Mouse (Mus musculus) ES-Bruce4 (cell line): ENCODE results near the gene Hist2h2bb. TPM values are rescaled to one million over a fixed set of nuclear protein-coding genes. Genes with fewer than 3 reads are reported as not detected.

ENCODE experiments used
- H3K27ac ChIP-seq: 2 replicates; pipeline ENCODE4 v1.5.1; 2012; ENCODE audit warnings: low read length, inconsistent platforms; ENCODE audit not compliant: insufficient read depth
- H3K27me3 ChIP-seq: 2 replicates; pipeline ENCODE4 v1.6.1; 2012; ENCODE audit warnings: mild to moderate bottlenecking, low read length, inconsistent platforms; ENCODE audit not compliant: control insufficient read depth, poor library complexity, insufficient read depth, severe bottlenecking
- H3K36me3 ChIP-seq: 2 replicates; pipeline ENCODE4 v1.6.1; 2012; ENCODE audit warnings: inconsistent platforms, mild to moderate bottlenecking, low read length, moderate library complexity; ENCODE audit not compliant: control insufficient read depth, poor library complexity, insufficient read depth, severe bottlenecking
- H3K4me1 ChIP-seq: one replicate; pipeline ENCODE4 v1.8.1; 2011; ENCODE audit warnings: low read length; ENCODE audit not compliant: control insufficient read depth, insufficient read depth
- H3K4me3 ChIP-seq: 2 replicates; pipeline ENCODE4 v1.5.1; 2011; ENCODE audit warnings: low read depth, mild to moderate bottlenecking, low read length
- H3K9ac ChIP-seq: 2 replicates; pipeline ENCODE4 v1.6.1; 2012; ENCODE audit warnings: low read depth, mild to moderate bottlenecking, inconsistent platforms; ENCODE audit not compliant: poor library complexity, severe bottlenecking
- H3K9me3 ChIP-seq: replicated peaks from 2 replicates; pipeline ENCODE4 v1.6.1; 2012; ENCODE audit warnings: mild to moderate bottlenecking, low read length, inconsistent platforms; ENCODE audit not compliant: control insufficient read depth, poor library complexity, insufficient read depth, severe bottlenecking
- CTCF ChIP-seq: IDR thresholded peaks from one replicate; pipeline ENCODE4 v1.8.1; 2011; ENCODE audit warnings: low read depth, low read length
- EP300 ChIP-seq: IDR thresholded peaks from 2 replicates; pipeline ENCODE4 v1.6.1; 2011; ENCODE audit warnings: low read depth, low read length; ENCODE audit not compliant: insufficient read depth
- POLR2A ChIP-seq: IDR thresholded peaks from one replicate; pipeline ENCODE4 v1.8.1; 2011; ENCODE audit warnings: low read length; ENCODE audit not compliant: insufficient read depth
- polyA plus RNA-seq: library from polyadenylated mRNA; stranded (reverse); fragments of >200 nt; gene quantifications from 2 replicates; pipeline ENCODE4 v1.2.4, GENCODE M21; 2011; ENCODE audit warnings: low read depth; ENCODE audit not compliant: missing spikeins, insufficient read depth, insufficient read length

The Hist2h2bb gene
- polyA plus RNA-seq, 1 experiment, result 33.9 TPM

- Histone ChIP-seq H3K27ac (no peak overlapping the region), H3K4me3 (no peak overlapping the region), H3K4me1 (no peaks in the 10 kb centered on the region), H3K36me3 (no peaks in the 10 kb centered on the region), H3K27me3 (no peaks in the 10 kb centered on the region), H3K9me3 (no peaks in the 10 kb centered on the region), H3K9ac (no peak overlapping the region)
- no peak for TF ChIP-seq POLR2A
- TF ChIP-seq CTCF, result no peak
- no peak for TF ChIP-seq EP300
These were observed 12.4 kb upstream of the Hist2h2bb start for GRCm38 (mm10) chr3:96257190-96257589.

GRCm38 (mm10) chr3:96260220-96260619 is 9.3 kb upstream of the Hist2h2bb start:
- no peak for TF ChIP-seq POLR2A
- TF ChIP-seq CTCF, result no peak
- no peak for TF ChIP-seq EP300
- H3K9ac ChIP-seq, result no peak overlapping the region
- H3K9me3 ChIP-seq, result no peaks in the 10 kb centered on the region
- H3K4me1 ChIP-seq, result no peaks in the 10 kb centered on the region
- H3K4me3 ChIP-seq, result no peak overlapping the region
- H3K27ac ChIP-seq, result no peak overlapping the region
- no peaks in the 10 kb centered on the region for H3K27me3 ChIP-seq
- H3K36me3 ChIP-seq, result no peaks in the 10 kb centered on the region

- no peaks in the 10 kb centered on the region for H3K27me3 ChIP-seq
These were observed 7.9 kb upstream of the Hist2h2bb start for GRCm38 (mm10) chr3:96261623-96262022.

GRCm38 (mm10) chr3:96262216-96262875 is 7.2 kb upstream of the Hist2h2bb start:
- H3K9me3 ChIP-seq, result no peaks in the 10 kb centered on the region
- no peaks in the 10 kb centered on the region for H3K4me1 ChIP-seq
- H3K9ac ChIP-seq, result peak overlapping the region; percentile 96
- H3K36me3 ChIP-seq, result no peaks in the 10 kb centered on the region
- no peaks in the 10 kb centered on the region for H3K27me3 ChIP-seq
- peak overlapping the region; percentile 82 for H3K27ac ChIP-seq
- peak overlapping the region; percentile 76 for H3K4me3 ChIP-seq
- TF ChIP-seq CTCF, result no peak
- TF ChIP-seq POLR2A, result peak; percentile 78
- TF ChIP-seq EP300, result 0 out of 2 replicates have a peak, but pooled peaks have one; percentile 39

More at GRCm38 (mm10) chr3:96261623-96262022, 7.9 kb upstream of the Hist2h2bb start:
- TF ChIP-seq EP300 (no peak), CTCF (no peak), POLR2A (no peak)
- Histone ChIP-seq H3K27ac (peak overlapping the region; percentile 82), H3K9me3 (no peaks in the 10 kb centered on the region), H3K9ac (peak overlapping the region; percentile 96), H3K4me1 (no peaks in the 10 kb centered on the region), H3K36me3 (no peaks in the 10 kb centered on the region), H3K4me3 (peak overlapping the region; percentile 76)

GRCm38 (mm10) chr3:96262979-96263550 is 6.5 kb upstream of the Hist2h2bb start, which contains the start of gene Hist2h4:
Hist2h4 (minus strand) TSS chr3:96263311.
- Histone ChIP-seq H3K4me1 (no peaks in the 10 kb centered on the region), H3K27me3 (no peaks in the 10 kb centered on the region), H3K4me3 (peak within 1 kb of the TSS; percentile 76), H3K27ac (peak within 1 kb of the TSS; percentile 92), H3K9ac (peak within 1 kb of the TSS; percentile 96), H3K9me3 (no peaks in the 10 kb centered on the region), H3K36me3 (no peaks in the 10 kb centered on the region)
- TF ChIP-seq POLR2A, result peak; percentile 100
- TF ChIP-seq EP300, result 0 out of 2 replicates have a peak, but pooled peaks have one; percentile 37
- no peak for TF ChIP-seq CTCF
